Mouse (Mus musculus) heart, postnatal 10 days (tissue): ENCODE results near the gene Sord. TPM values are rescaled to one million over a fixed set of nuclear protein-coding genes. Genes with fewer than 3 reads are reported as not detected.
A peak's percentile ranks its signal among the peaks of the same experiment; 100 is the strongest.

ENCODE experiments used
- DNase-seq, 2 experiments: peaks; one replicate each; pipeline ENCODE4 v3.0.0; 2021
- intact Hi-C: fragments of 180-260 bp; cut with DNase I; formaldehyde crosslinking; loops from one replicate; pipeline ENCODE4 v1.15.1; 2025
- total RNA-seq, 2 experiments: library from RNA; stranded (reverse); gene quantifications; 2 replicates each; pipeline ENCODE4 v1.2.3; 2021

Gene Sord
- total RNA-seq, 2 experiments from 2014 or later = 88.5 to 113 TPM

GRCm38 (mm10) chr2:122301081-122301920 is 66.8 kb downstream of the Sord start:
- peak; percentile 34 to 46 for DNase-seq
- intact Hi-C loops = loop anchor here (5.0 kb wide), 3 partner anchors 59 to 256 kb away; no protein-coding TSS in a partner anchor

GRCm38 (mm10) chr2:122301921-122302573 is 67.5 kb downstream of the Sord start:
- no peak for DNase-seq
- intact Hi-C loops = loop anchor here (5.0 kb wide), 3 partner anchors 60 to 255 kb away; no protein-coding TSS in a partner anchor

- DNase-seq = peak; percentile 69 to 80
- intact Hi-C loops = loop anchor here (1.0 to 5.0 kb wide), 4 partner anchors 60 to 255 kb away; no protein-coding TSS in a partner anchor
These were observed 68.2 kb downstream of the Sord start for GRCm38 (mm10) chr2:122302574-122303241.

- intact Hi-C loops = loop anchor here (5.0 kb wide), 3 partner anchors 62 to 253 kb away; no protein-coding TSS in a partner anchor
- no peak for DNase-seq
These were observed 70.0 kb downstream of the Sord start for GRCm38 (mm10) chr2:122304544-122304943.

- DNase-seq = no peak
- intact Hi-C loops = no loop called here
These were observed 70.7 kb downstream of the Sord start for GRCm38 (mm10) chr2:122305097-122305892.

GRCm38 (mm10) chr2:122306184-122306583 is 71.6 kb downstream of the Sord start:
- DNase-seq = peak in 1 of 2 experiments; percentile 7
- intact Hi-C loops = no loop called here

- no peak for DNase-seq
- intact Hi-C loops = no loop called here
These were observed 75.1 kb downstream of the Sord start for GRCm38 (mm10) chr2:122309647-122310046.

GRCm38 (mm10) chr2:122311561-122311960 is 77.0 kb downstream of the Sord start:
- intact Hi-C loops = loop anchor here (1.0 kb wide), 1 partner anchor 69 kb away; no protein-coding TSS in a partner anchor
- DNase-seq = no peak

- intact Hi-C loops = no loop called here
- peak; percentile 48 to 77 for DNase-seq
These were observed 78.3 kb downstream of the Sord start for GRCm38 (mm10) chr2:122312722-122313417.

GRCm38 (mm10) chr2:122313536-122313935 is 79.0 kb downstream of the Sord start, which contains the start of gene Duoxa1:
Gene Duoxa1 (minus strand): TSS chr2:122313730.
- intact Hi-C loops = no loop called here

More at GRCm38 (mm10) chr2:122313536-122313935, 79.0 kb downstream of the Sord start, which contains the start of gene Duoxa1:
- DNase-seq = no peak

Other genes starting within 250 kb of the Sord start
- 10 to 100 TPM; 21.1 to 21.3 TPM for gene Eif3j1, start 206.2 kb upstream of the Sord start, total RNA-seq
- gene Spg11, start 116.4 kb upstream of the Sord start, total RNA-seq = 10 to 100 TPM; 12.1 to 12.2 TPM
- 100 to 1,000 TPM; 130 to 134 TPM for gene B2m, start 87.1 kb upstream of the Sord start, total RNA-seq
- gene Trim69, start 74.0 kb upstream of the Sord start, total RNA-seq = not detected
- gene Patl2, start 48.6 kb upstream of the Sord start, total RNA-seq = not detected
- gene Terb2, start 48.5 kb upstream of the Sord start, total RNA-seq = not detected
- under 1 TPM; 0.34 to 0.45 TPM for gene Duox2, start 63.7 kb downstream of the Sord start, total RNA-seq
- not detected for gene Duoxa2, start 64.2 kb downstream of the Sord start, total RNA-seq
- gene Duoxa1, start 79.0 kb downstream of the Sord start, total RNA-seq = under 1 TPM; 0.27 to 0.45 TPM
- gene Duox1, start 80.9 kb downstream of the Sord start, total RNA-seq = under 1 TPM; 0.22 to 0.26 TPM
- 1 to 10 TPM; 7.9 to 9.6 TPM for gene Shf, start 134.4 kb downstream of the Sord start, total RNA-seq
- 10 to 100 TPM; 23.0 to 32.1 TPM for gene Slc28a2, start 191.7 kb downstream of the Sord start, total RNA-seq